Mouse (Mus musculus): ENCODE results near the gene Fam57a.
"Not testable (repeated sequence)": the region's sequence is repeated elsewhere in the genome, so short reads cannot be mapped to it uniquely, and the experiment has no call there.

Gene Fam57a

GRCm38 (mm10) chr11:76178726-76179494 is 561 bp upstream of the Fam57a start:
- in situ Hi-C loops (cut with MseI, MboI): no loop called here

GRCm38 (mm10) chr11:76180146-76180540 is 672 bp downstream of the Fam57a start:
- in situ Hi-C loops (cut with MseI, MboI): no loop called here

GRCm38 (mm10) chr11:76183745-76184144 is 4.3 kb downstream of the Fam57a start:
- in situ Hi-C loops (cut with MseI, MboI): no loop called here

- in situ Hi-C loops (cut with MseI, MboI): no loop called here
Measured at GRCm38 (mm10) chr11:76186908-76187307, 7.4 kb downstream of the Fam57a start.

GRCm38 (mm10) chr11:76196275-76196976 is 17.0 kb downstream of the Fam57a start:
- in situ Hi-C loops (cut with MseI, MboI): no loop called here

- in situ Hi-C loops (cut with MseI, MboI): no loop called here
Measured at GRCm38 (mm10) chr11:76196977-76197469, 17.6 kb downstream of the Fam57a start.

- in situ Hi-C loops (cut with MseI, MboI): no loop called here
Measured at GRCm38 (mm10) chr11:76201761-76202674, 22.5 kb downstream of the Fam57a start.

- in situ Hi-C loops (cut with MseI, MboI): no loop called here
Measured at GRCm38 (mm10) chr11:76206793-76207192, 27.3 kb downstream of the Fam57a start.

GRCm38 (mm10) chr11:76210228-76210985 is 30.9 kb downstream of the Fam57a start:
- in situ Hi-C loops (cut with MseI, MboI): no loop called here

- in situ Hi-C loops (cut with MseI, MboI): not testable (repeated sequence)
Measured at GRCm38 (mm10) chr11:76211595-76211994, 32.1 kb downstream of the Fam57a start.

- in situ Hi-C loops (cut with MseI, MboI): no loop called here
Measured at GRCm38 (mm10) chr11:76213841-76214240, 34.4 kb downstream of the Fam57a start.

- in situ Hi-C loops (cut with MseI, MboI): no loop called here
Measured at GRCm38 (mm10) chr11:76215011-76215410, 35.5 kb downstream of the Fam57a start.

- in situ Hi-C loops (cut with MseI, MboI): no loop called here
Measured at GRCm38 (mm10) chr11:76216049-76216540, 36.6 kb downstream of the Fam57a start.

GRCm38 (mm10) chr11:76216681-76217389 is 37.4 kb downstream of the Fam57a start:
- in situ Hi-C loops (cut with MseI, MboI): no loop called here

GRCm38 (mm10) chr11:76217390-76217800 is 37.9 kb downstream of the Fam57a start, which contains the start of the genes Dbil5 and Gemin4:
TSS of gene Dbil5 (plus strand) at chr11:76217608.
TSS of gene Gemin4 (minus strand) at chr11:76217664.
- in situ Hi-C loops (cut with MseI, MboI): no loop called here

GRCm38 (mm10) chr11:76224631-76225030 is 45.2 kb downstream of the Fam57a start:
- in situ Hi-C loops (cut with MseI, MboI): no loop called here

GRCm38 (mm10) chr11:76225051-76225450 is 45.6 kb downstream of the Fam57a start:
- in situ Hi-C loops (cut with MseI, MboI): no loop called here

GRCm38 (mm10) chr11:76236136-76236535 is 56.7 kb downstream of the Fam57a start:
- in situ Hi-C loops (cut with MseI, MboI): no loop called here

- in situ Hi-C loops (cut with MseI, MboI): no loop called here
Measured at GRCm38 (mm10) chr11:76239750-76240149, 60.3 kb downstream of the Fam57a start.

Data from mouse trophoblast stem cell (cell line).